Mouse (Mus musculus): ENCODE data around the gene Radil.

Radil gene

GRCm38 (mm10) chr5:142486654-142487053, 64.2 kb downstream of the Radil start:
- DNase-seq (ENCODE audit: low read depth, low spot score), result no peak

- DNase-seq (ENCODE audit: low read depth, low spot score), result no peak
These were observed 67.3 kb downstream of the Radil start for GRCm38 (mm10) chr5:142483581-142483980.

- peak; percentile 44 for DNase-seq (ENCODE audit: low read depth, low spot score)
These were observed 68.4 kb downstream of the Radil start for GRCm38 (mm10) chr5:142482512-142482911.

DNA sequence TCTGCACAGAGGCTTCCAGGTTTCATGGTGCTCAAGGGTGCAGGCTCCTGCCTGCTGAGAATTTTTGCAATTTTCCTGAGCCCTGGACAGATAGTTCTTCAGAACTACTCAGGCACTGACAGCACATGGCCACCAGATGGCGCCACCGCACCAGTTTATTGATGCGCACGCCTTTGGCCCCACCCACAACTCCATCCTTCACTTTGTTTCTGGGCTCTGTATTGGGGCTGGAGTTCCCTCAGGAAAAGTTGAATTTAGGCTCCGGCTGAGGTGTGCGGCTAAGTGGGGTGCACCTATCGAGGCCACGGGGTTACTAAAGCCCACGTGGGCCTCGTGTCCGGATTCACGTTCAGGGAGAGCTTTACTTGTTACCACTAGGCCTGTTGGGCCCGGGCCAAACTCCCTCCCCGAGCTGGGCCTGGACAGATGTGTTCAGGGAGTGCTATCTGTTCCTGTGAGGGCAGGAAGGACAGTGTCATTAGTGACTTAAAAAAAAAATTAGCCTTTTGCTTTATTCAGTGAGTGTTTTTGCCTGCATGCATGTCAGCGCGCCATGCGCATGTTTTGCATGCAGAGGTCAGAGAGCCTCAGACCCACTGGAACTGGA, 72.0 kb downstream of the Radil start:
- DNase-seq (ENCODE audit: low read depth, low spot score), result peak; percentile 48

- no peak for DNase-seq (ENCODE audit: low read depth, low spot score)
These were observed 72.9 kb downstream of the Radil start for GRCm38 (mm10) chr5:142477866-142478615.

DNA sequence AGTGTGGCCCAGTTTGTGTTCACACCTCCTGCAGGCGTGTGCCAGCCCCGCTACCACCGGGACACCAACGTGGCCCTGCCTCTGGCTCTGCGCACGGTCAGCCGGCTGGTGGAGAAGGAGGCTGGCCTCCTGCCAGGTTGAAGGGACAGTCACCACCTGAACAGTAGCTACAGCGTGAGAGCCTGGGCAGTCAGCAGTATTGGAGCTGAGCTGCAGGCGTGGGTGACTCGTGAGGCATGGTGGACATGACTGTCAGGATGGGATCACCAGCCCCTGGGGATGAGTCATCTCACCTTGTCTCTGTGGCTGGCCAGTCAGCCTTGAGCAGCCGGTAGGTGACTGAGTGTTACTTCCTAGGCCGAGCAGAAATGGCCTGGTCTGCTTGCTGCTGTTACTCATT, 73.6 kb downstream of the Radil start:
- DNase-seq (ENCODE audit: low read depth, low spot score), result no peak

DNA sequence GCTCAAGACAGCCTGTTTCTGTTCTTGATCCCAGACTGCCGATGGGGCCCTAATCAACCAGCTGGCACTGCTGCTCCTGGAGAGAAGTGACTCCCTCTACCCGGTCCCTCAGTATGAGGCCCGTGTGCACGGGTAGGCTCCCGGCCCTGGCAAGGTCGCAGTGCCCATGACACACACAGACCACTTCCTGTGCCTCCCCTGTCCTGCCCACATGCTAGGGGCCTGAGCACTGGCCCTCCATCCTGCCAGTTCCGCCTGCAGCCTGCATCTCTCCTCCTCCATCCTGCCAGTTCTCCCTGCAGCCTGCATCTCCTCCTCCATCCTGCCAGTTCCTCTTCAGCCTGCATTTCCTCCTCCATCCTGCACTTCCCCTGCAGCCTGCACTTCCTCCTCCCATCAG, 75.2 kb downstream of the Radil start:
- no peak for DNase-seq (ENCODE audit: low read depth, low spot score)

GRCm38 (mm10) chr5:142473696-142474095, 77.2 kb downstream of the Radil start:
- DNase-seq (ENCODE audit: low read depth, low spot score), result no peak

DNA sequence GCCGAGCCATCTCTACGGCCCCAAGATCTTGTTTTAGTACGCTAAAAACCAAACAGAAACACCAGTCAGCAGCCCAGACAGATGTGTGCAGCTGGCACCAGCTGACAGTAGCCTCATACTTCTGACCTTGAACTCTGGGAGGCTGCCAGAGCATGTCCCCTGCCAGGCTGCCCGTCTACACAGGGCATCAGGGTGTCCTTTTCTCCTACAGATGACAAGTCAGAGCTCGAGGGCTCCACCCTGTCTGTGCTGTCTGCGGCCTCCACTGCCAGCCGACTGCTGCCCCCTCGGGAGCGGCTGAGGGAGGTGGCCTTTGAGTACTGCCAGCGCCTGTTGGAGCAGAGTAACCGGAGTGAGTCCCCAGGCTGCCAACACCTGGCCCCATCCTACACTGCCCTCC, 81.1 kb downstream of the Radil start:
- no peak for DNase-seq (ENCODE audit: low read depth, low spot score)

- no peak for DNase-seq (ENCODE audit: low read depth, low spot score)
These were observed 82.5 kb downstream of the Radil start for GRCm38 (mm10) chr5:142468375-142468774.

DNA sequence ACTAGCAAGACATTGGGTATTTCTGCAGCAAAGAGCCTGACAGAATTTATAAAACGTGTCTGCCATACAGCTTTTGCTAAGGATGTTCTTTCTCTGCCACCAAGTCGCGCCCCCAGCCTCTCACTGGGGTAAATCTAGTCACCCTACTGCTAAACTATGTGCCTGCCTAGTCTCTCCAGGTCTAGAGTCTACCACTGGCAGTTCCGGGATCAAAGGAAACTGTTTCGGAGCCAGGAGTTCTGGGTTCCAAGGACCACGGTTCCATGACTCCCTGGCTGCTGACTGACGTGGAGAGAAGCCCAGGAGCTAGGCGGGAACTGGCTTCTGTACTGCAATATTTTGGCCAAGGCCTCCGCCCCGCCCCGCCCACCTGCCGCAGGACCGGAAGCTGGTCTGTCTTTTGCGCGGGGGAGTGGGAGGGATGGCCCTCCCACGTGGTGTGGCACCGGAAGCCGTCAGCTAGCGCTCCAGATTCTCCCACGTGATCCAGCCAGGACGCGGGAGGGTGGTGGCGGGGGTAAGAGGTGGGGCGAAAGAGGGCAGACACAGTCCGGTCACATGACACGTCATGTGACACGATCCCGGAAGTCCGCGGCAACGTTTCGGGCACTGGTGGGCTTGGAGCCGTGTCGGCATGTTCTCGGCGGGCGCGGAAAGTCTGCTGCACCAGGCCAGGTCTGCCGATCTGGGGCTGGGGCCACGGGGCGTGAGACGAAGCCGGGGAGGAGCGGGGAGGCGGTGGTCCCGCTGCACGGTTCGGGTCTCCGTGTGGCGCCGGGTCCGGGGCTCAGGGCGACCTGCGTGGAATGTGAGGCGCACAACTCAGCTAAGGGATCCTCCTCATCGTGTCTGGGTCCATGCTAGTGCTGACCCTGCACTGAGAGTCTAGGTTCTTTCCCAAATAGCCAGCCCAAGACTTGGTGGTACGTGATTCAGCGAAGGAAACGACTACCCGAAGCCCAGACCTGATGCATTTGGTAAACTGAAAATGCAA, 87.1 kb downstream of the Radil start, which contains the start of gene Ap5z1:
Ap5z1 (plus strand) TSS at position 484 of the 994 bp plus-strand sequence.
- DNase-seq (ENCODE audit: low read depth, low spot score), result peak; percentile 86

DNA sequence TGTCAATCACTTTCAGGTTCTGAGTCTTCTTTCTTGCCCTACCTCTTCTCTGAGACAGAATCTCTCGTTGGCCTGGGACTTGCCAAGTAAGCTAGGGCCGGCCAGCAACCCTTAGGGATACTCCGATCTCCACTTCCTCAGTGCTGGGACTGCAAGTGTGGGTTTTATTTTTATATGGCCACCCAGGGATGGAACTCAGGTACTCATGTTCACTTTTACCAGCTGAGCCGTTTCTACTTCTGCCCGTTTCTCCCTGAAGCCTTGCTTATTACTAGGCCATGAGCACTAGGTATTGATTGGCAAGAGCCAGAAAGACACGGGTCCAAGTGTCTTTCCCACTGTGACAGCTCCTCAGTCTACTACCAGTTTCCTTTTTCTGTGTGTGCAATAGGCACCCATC, 87.9 kb downstream of the Radil start:
- no peak for DNase-seq (ENCODE audit: low read depth, low spot score)

DNA sequence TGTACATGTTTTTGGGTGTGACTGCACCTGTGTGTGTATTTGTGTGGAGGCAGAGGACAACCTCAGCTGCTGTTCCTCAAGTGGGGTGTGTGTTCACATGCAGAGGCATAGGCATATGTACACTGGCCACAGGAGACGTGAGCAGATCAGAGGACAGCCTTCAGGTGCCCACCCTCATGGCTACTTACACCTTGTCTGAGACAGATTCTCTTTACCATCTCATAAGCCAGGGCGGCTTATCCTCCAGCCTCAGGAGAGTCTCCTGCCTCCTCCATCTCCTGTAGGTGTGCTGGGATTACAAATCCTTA, 88.3 kb downstream of the Radil start:
- no peak for DNase-seq (ENCODE audit: low read depth, low spot score)

DNA sequence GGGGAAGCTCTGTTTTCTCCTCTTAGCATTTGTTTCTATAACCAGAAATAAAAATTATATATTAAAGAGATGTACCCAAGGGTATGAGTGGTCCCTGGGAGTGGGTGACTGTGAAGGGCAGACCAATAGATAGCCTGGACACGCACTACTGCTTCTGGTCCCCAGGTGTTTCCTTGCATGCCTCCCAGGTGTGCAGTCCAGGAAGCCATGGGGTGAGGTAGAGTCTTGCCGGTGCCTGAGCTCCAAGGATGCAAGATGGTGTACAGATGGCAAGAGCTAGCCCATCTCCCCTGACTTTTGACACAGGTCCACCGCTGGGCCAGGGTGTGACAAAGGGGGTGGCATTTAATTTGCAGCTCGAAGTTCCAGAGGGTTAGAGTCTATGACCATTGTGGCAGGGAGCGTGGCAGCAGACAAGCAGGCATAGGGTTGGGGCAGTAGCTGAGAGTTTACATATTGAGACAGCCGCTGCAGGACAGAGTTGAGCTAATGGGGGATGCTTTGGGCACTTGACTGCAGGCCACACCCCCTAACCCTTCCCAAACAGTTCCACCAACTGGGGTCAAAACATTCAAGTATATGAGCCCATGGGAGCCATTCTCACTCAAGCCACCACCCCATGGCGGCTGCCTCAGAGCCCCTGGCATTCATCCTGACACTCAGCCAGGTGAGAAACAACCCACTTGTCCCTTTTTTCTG, 88.8 kb downstream of the Radil start:
- DNase-seq (ENCODE audit: low read depth, low spot score), result no peak

DNA sequence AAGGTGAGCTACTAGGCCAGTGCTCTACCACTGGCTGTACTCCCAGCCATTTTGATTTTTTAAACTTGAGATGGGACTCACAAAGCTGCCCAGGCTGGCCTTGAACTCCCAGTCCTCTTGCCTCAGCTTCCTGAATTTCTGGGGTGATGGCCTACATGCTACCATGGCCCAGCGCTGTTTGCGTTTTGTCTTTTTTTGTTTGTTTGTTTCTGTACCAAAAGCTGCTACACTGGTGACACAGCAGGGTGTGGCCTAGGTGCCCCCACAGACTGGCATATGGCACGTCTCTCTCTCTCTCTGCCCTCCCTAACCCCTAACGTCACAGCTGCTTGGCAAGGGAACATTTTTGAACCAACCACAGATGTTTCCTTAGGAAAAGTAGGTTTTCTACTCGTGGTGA, 91.1 kb downstream of the Radil start:
- DNase-seq (ENCODE audit: low read depth, low spot score), result no peak

GRCm38 (mm10) chr5:142458791-142459557, 91.9 kb downstream of the Radil start:
- no peak for DNase-seq (ENCODE audit: low read depth, low spot score)

DNA sequence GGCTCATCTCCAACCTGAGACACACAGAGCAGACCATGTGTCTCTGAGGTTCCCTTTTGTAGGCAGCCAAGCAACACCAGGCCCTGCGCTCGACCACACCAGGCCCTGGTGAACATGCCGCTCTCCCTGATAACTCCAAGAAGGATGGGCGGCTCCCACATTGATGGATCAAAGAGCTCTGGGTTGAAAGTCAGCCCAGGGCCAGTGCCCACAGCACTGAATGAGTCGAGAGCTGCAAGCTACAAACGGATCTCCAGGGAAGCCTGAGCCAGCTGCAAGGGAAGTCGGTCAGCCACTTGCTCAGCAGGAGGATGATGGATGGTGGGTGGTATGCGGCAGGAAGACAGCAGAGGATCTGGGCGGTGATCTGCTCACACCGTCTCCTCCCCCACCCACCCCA, 93.6 kb downstream of the Radil start:
- DNase-seq (ENCODE audit: low read depth, low spot score), result no peak

DNA sequence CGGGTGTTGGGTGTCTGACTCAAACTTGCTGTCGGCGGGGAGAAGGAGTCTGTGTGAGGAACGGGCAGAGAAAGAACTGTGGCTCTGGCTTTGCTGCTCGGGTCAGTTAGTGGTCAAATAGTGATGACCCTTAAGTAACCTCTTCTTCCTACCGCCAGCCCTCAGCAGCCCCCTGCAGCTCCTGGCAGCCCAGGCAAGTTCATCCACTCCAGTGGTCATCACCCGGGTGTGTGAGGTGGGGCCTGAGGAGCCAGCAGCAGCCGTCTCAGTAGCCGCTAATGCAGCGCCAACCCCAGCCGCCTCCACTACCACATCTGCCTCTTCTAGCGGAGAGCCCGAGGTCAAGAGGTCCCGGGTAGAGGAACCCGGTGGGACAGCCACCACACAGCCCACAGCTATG, 94.6 kb downstream of the Radil start:
- DNase-seq (ENCODE audit: low read depth, low spot score), result no peak

- DNase-seq (ENCODE audit: low read depth, low spot score), result no peak
These were observed 97.2 kb downstream of the Radil start for GRCm38 (mm10) chr5:142453742-142454141.

DNA sequence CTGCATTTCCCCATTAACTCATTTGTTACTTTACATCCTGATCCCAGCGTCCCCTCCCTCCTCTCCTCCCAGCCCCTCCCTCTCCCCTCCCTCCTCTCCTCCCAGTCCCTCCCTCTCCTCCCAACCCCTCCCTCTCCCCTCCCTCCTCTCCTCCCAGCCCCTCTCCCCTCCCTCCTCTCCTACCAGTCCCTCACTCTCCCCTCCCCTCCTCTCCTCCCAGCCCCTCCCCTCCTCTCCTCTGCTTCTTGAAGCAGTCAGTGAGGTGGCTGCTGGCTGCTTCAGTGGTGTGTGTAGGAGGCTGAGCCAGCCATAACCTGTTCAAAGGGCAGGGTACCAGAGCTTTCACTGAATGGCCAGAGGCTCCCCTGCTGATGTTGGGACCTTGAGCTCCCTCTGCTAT, 99.1 kb downstream of the Radil start:
- DNase-seq (ENCODE audit: low read depth, low spot score), result no peak

- DNase-seq (ENCODE audit: low read depth, low spot score), result no peak
These were observed 100.1 kb downstream of the Radil start for GRCm38 (mm10) chr5:142450846-142451245.

Data from c-Kit-negative CD71-positive TER-119-positive erythroid progenitor cells, embryonic 14.5 days (primary cell).